8 mouse cellular contexts compared by ENCODE assay signal in genomic region chr3:118434847-118435246, GRCm38 (mm10).
DNase-seq lines count a peak whose midpoint lies in the region; ATAC-seq lines count a peak whose summit lies in the region.

No protein-coding gene starts in this region.

- peaks cover 25% of the 10 kb centered on the region for H3K4me1 ChIP-seq in heart, embryonic 15.5 days (replicated peaks)
- H3K4me1 ChIP-seq in forebrain, embryonic 14.5 days (ENCODE audit: control insufficient read depth, insufficient read depth, low read length) = peaks cover 4% of the 10 kb centered on the region; the same call in 1 of the 2 replicates
- peaks cover 14% of the 10 kb centered on the region for H3K4me1 ChIP-seq in midbrain, embryonic 11.5 days (ENCODE audit: control insufficient read depth, insufficient read depth, low read length)

- H3K4me3 ChIP-seq in heart, embryonic 15.5 days = peak overlapping the region; percentile 56
- peak overlapping the region; percentile 41 for H3K4me3 ChIP-seq in forebrain, embryonic 14.5 days (ENCODE audit: low read depth, low read length)
- H3K4me3 ChIP-seq in midbrain, embryonic 11.5 days (ENCODE audit: low read depth, low read length) = peak overlapping the region; percentile 31

- DNase-seq in heart, postnatal 36 days = no peak
- peak; percentile 38 for DNase-seq in brain, adult 2 months (ENCODE audit: low read depth, low spot score)
- DNase-seq in forebrain, embryonic 14.5 days (ENCODE audit: low spot score) = no peak
- no peak for DNase-seq in midbrain, embryonic 11.5 days (ENCODE audit: low spot score, missing footprints)
- DNase-seq in MN1 (ENCODE audit: low spot score) = no peak
- no peak for DNase-seq in left cerebral cortex, postnatal 4 days
- DNase-seq in kidney, adult 18-20 months = no peak

- H3K9me3 ChIP-seq in heart, embryonic 15.5 days (replicated peaks) = no peaks in the 10 kb centered on the region
- H3K9me3 ChIP-seq in forebrain, embryonic 14.5 days (replicated peaks; ENCODE audit: control insufficient read depth, low read length) = no peaks in the 10 kb centered on the region
- H3K9me3 ChIP-seq in midbrain, embryonic 11.5 days (ENCODE audit: control insufficient read depth, low read length) = no peaks in the 10 kb centered on the region

- intact Hi-C loops in heart, postnatal 36 days (cut with DNase I) = no loop called here
- intact Hi-C loops in left cerebral cortex, postnatal 4 days (cut with DNase I) = loop anchor here (5.0 to 10.0 kb wide), 3 partner anchors 160 to 560 kb away; no protein-coding TSS in a partner anchor

- H3K27ac ChIP-seq in heart, embryonic 15.5 days = no peak overlapping the region
- peak overlapping the region; percentile 79; the same call in 1 of the 2 replicates for H3K27ac ChIP-seq in forebrain, embryonic 14.5 days (ENCODE audit: low read depth, low read length)
- H3K27ac ChIP-seq in midbrain, embryonic 11.5 days (ENCODE audit: low read depth, low read length) = no peak overlapping the region

- 2% methylated on average over 13 of the region's 13 CpGs for WGBS in heart, embryonic 15.5 days
- WGBS in forebrain, embryonic 14.5 days = 1% methylated on average over 13 of the region's 13 CpGs
- 3% methylated on average over 13 of the region's 13 CpGs for WGBS in midbrain, embryonic 11.5 days

- peaks cover 53% of the 10 kb centered on the region for H3K27me3 ChIP-seq in heart, embryonic 15.5 days
- no peaks in the 10 kb centered on the region for H3K27me3 ChIP-seq in forebrain, embryonic 14.5 days (replicated peaks; ENCODE audit: control insufficient read depth, insufficient read depth, low read length)
- peaks cover 52% of the 10 kb centered on the region for H3K27me3 ChIP-seq in midbrain, embryonic 11.5 days (ENCODE audit: control insufficient read depth, insufficient read depth, low read length)

- peak overlapping the region; percentile 86 for H3K4me2 ChIP-seq in heart, embryonic 15.5 days
- peak overlapping the region; percentile 95 for H3K4me2 ChIP-seq in forebrain, embryonic 14.5 days (ENCODE audit: low read length)
- H3K4me2 ChIP-seq in midbrain, embryonic 11.5 days = peak overlapping the region; percentile 65

- no peak for ATAC-seq in heart, embryonic 15.5 days (replicated peaks; ENCODE audit: insufficient number of reproducible peaks, insufficient read depth, low FRiP score, low read depth)
- no peak for ATAC-seq in forebrain, embryonic 14.5 days
- ATAC-seq in midbrain, embryonic 11.5 days (ENCODE audit: low FRiP score) = no peak

- no peak overlapping the region for H3K9ac ChIP-seq in heart, embryonic 15.5 days
- peak overlapping the region; percentile 70 for H3K9ac ChIP-seq in forebrain, embryonic 14.5 days (ENCODE audit: low read length)
- no peak overlapping the region for H3K9ac ChIP-seq in midbrain, embryonic 11.5 days (ENCODE audit: low read length)

- no peaks in the 10 kb centered on the region for H3K36me3 ChIP-seq in heart, embryonic 15.5 days
- no peaks in the 10 kb centered on the region for H3K36me3 ChIP-seq in forebrain, embryonic 14.5 days (ENCODE audit: control insufficient read depth, insufficient read depth, low read length)
- H3K36me3 ChIP-seq in midbrain, embryonic 11.5 days (ENCODE audit: control insufficient read depth, insufficient read depth, low read length) = no peaks in the 10 kb centered on the region
